Mouse (Mus musculus) liver, adult 10 weeks (tissue): ENCODE data around the gene Arhgap30. TPM values are rescaled to one million over a fixed set of nuclear protein-coding genes. Genes with fewer than 3 reads are reported as not detected.

ENCODE experiments used
- polyA plus RNA-seq: library from polyadenylated mRNA; stranded (reverse); fragments of 350-450 nt; fragmentation: Illumina TruSeq; extraction: RNeasy Lipid Tissue Mini Kit (QIAGEN cat#74804); gene quantifications from one replicate; pipeline ENCODE4 v1.2.3, GENCODE M21; 2014; ENCODE audit warnings: low read depth, low replicate concordance

Arhgap30 gene
- polyA plus RNA-seq = 1.6 TPM

DNA sequence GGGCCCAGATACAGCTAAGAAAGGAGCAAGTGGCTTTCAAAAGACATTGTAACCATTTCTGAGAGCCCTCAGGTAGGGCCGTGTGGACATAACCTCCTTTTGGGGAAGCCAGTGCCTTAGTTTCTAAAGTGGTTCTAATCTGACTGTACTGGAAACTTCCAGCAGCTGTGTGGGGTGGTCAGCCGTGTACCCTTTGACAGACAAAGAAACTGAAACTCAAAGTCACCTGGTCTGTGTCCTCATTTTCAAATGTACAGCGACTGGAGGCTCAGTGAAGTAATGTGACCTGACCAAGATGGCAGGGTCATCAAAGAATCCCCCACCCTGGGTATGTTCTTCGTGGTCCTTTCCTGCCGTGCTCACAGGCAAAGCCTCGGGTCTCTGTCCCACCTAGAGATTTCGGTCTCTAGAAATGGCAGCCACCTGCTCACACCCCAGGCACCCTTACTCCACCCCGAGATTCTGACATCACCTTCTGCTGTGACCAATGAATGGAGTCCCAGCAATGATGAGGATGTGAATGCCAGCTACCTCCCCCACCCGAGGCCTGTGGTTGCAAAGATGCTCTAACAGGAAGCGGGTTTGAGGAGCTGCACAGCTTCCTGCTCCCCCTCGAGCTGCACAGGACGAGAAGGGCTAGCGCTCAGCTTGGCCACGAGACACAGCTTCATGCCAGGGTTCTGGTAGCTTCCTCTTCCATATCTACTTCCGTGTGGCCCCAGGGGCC lies at the start of gene Arhgap30:
Gene Arhgap30, plus strand, starts transcription at position 579 of the 727 bp plus-strand sequence.

DNA sequence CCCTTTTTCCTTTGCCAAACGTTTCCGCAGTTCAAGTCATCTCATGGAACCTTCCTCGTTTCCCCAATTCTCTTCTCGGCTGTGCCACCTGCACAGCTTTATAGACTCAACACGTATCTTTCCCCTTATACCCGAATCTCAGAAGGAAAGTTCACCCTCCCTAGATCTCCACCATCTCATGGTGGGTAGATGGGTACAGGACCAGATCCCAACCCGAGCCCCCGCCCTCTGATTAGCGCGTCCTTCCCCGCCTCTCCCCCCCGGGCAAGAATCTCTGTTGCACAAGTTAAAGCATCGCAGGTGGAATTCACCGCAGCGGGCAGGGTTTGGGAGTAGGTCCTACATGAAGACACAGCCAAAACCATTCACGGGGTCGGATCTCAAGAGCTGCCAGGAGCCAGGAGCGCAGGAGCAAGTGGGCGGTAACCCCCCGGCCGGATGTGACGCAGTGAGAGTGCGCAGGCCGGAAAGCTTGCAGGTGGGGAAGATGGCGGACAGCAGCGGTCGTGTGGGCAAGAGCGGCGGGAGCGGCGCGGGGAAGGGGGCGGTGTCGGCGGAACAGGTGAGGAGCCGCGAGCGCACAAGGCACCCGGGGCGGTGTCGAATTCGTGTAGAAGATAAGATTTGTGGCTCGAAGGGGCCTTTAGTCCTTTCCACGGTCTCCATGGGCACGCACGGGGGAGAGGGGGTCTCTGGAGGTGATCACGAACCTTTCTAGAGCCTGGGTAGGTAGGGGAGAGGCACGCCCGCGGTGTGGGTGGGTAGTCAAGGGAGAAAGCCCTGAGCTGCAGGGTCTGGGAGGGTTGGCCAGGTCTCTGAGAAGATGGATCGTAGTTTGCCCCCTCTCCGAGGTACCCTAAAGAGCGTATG lies 43.3 kb upstream of the Arhgap30 start, which contains the start of the genes Nit1 and Pfdn2:
Gene Nit1, minus strand, starts transcription at position 422 of the 870 bp plus-strand sequence.
Gene Pfdn2, plus strand, starts transcription at position 446 of the 870 bp plus-strand sequence.

DNA sequence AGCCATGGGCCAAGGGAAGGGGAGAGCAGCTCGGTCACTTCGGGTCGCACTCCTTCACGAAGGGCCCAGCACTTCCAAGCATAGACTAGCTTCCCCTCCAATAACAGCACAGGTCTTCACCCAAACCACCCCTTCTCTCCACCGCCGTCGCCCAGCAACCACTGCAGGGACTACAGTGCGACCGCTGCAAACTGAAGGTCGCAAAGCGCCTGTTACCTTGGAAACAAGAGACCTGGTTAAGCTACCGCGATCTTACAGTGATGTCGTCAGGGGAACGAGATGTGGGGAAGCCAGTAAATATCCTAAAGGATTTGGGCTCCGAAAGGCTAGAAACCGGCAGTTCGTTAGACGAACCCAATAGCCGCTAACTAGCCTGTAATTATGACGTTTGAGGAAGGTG lies 28.1 kb upstream of the Arhgap30 start, which contains the start of gene Klhdc9:
Gene Klhdc9, minus strand, starts transcription at position 143 of the 400 bp plus-strand sequence.

GRCm38 (mm10) chr1:171369845-171370556 lies 18.8 kb upstream of the Arhgap30 start, which contains the start of gene Nectin4:
Gene Nectin4, plus strand, starts transcription at chr1:171370099.

DNA sequence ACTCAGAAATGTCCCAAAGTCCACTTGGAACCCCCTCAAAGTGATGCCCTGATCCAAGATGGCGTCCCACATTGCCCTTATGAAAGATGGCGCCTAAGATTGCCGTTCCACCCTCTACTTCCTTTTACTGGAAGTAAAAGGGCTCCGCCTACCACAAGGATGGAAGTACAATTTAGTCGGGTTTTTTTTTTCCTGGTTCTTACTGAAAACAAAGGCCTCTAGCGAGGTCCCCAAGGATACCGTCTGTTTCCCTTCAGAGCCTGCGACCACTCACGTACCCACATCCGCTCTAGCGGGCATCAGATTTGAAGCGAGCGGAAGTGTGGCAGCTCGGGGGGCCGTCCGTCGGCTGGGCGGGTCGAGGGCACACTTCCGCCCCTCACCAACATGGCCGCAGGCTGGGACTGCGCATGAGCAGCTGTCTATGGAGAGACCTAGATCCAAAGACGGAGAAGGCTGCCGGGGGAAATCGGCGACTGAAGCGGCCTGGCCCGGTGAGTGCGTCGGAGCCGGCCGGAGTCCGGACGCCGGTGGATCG lies 22.3 kb downstream of the Arhgap30 start, which contains the start of gene Usf1:
Gene Usf1, plus strand, starts transcription at position 367 of the 538 bp plus-strand sequence.

DNA sequence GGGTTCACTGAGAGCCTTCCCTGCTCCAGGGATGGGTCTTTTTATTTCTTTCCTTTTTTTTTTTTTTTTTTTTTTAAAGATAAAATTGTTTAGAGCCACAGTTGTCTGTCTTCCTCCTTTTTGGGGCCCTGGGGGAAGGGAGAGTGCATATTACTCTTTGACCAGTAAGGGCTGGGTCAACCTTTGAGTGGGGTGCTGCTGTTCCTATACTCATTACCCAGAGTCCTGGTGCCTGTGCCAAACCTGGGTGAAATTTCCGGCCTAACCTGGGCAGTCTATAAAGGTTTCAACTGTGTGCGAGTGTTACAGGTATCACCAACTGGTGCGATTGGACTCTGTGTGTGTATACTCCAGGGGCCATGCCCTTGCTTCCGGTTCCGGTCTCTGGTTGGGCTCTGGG lies 29.9 kb downstream of the Arhgap30 start, which contains the start of gene Tstd1:
Gene Tstd1, plus strand, starts transcription at position 213 of the 400 bp plus-strand sequence.

GRCm38 (mm10) chr1:171437264-171438013 lies 48.7 kb downstream of the Arhgap30 start, which contains the start of gene F11r:
Gene F11r, plus strand, starts transcription at chr1:171437535.

Other genes starting within 250 kb of the Arhgap30 start
- 115 TPM for gene Sdhc, start 238.4 kb upstream of the Arhgap30 start, polyA plus RNA-seq
- not detected for gene Mpz, start 238.2 kb upstream of the Arhgap30 start, polyA plus RNA-seq
- 14.7 TPM for gene Pcp4l1, start 192.7 kb upstream of the Arhgap30 start, polyA plus RNA-seq
- 117 TPM for gene Nr1i3, start 175.0 kb upstream of the Arhgap30 start, polyA plus RNA-seq
- gene Tomm40l, start 166.4 kb upstream of the Arhgap30 start, polyA plus RNA-seq = 1.2 TPM
- 7,804 TPM for gene Apoa2, start 163.9 kb upstream of the Arhgap30 start, polyA plus RNA-seq
- 20.2 TPM for gene Fcer1g, start 154.6 kb upstream of the Arhgap30 start, polyA plus RNA-seq
- gene Adamts4, start 138.5 kb upstream of the Arhgap30 start, polyA plus RNA-seq = not detected
- 74.6 TPM for gene Ndufs2, start 137.6 kb upstream of the Arhgap30 start, polyA plus RNA-seq
- gene B4galt3, start 118.6 kb upstream of the Arhgap30 start, polyA plus RNA-seq = 3.7 TPM
- gene Ppox, start 107.8 kb upstream of the Arhgap30 start, polyA plus RNA-seq = 6.1 TPM
- 10.9 TPM for gene Usp21, start 101.0 kb upstream of the Arhgap30 start, polyA plus RNA-seq
- 85.2 TPM for gene Ufc1, start 93.9 kb upstream of the Arhgap30 start, polyA plus RNA-seq
- gene Dedd, start 59.8 kb upstream of the Arhgap30 start, polyA plus RNA-seq = 7.6 TPM
- gene Nit1, start 43.3 kb upstream of the Arhgap30 start, polyA plus RNA-seq = 61.0 TPM
- 29.2 TPM for gene Pfdn2, start 43.3 kb upstream of the Arhgap30 start, polyA plus RNA-seq
- gene Klhdc9, start 28.2 kb upstream of the Arhgap30 start, polyA plus RNA-seq = not detected
- not detected for gene Nectin4, start 18.9 kb upstream of the Arhgap30 start, polyA plus RNA-seq
- gene Usf1, start 22.4 kb downstream of the Arhgap30 start, polyA plus RNA-seq = 2.3 TPM
- gene Tstd1, start 29.9 kb downstream of the Arhgap30 start, polyA plus RNA-seq = 10.0 TPM
- 33.1 TPM for gene F11r, start 48.6 kb downstream of the Arhgap30 start, polyA plus RNA-seq
- 1.1 TPM for gene Alyref2, start 114.5 kb downstream of the Arhgap30 start, polyA plus RNA-seq
- not detected for gene Itln1, start 146.3 kb downstream of the Arhgap30 start, polyA plus RNA-seq
- gene Cd244a, start 170.2 kb downstream of the Arhgap30 start, polyA plus RNA-seq = not detected
- 1.8 TPM for gene Ly9, start 218.5 kb downstream of the Arhgap30 start, polyA plus RNA-seq